Mouse (Mus musculus): Measurements from ENCODE around the gene Sec24b. TPM values are rescaled to one million over a fixed set of nuclear protein-coding genes. Genes with fewer than 3 reads are reported as not detected.

The Sec24b gene
- polyA plus RNA-seq, 1 experiment from 2014 or later: 35.6 TPM

DNA sequence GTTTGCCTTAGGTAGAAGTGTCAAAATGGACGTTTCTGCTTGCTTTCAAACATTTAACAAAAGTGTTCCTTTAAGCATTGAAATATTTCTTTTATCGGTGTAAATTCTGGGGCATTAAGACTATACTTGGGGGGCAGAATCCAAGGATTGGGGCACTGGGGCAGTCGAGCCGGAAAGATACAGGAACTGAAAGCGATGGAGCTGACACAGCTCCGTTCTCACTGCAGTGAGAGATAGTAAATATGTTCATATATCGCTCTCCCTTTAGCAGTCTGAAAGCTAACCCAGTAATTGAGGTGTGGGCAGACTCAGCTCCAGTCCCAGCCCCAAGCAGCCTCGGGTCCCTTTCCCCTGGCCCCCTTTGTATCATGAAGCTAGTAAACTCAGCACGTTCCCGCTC lies 92.3 kb downstream of the Sec24b start:
- Histone ChIP-seq H3K4me2 (replicated peaks) (peak overlapping the region; percentile 85), H3K27me3 (peaks cover 28% of the 10 kb centered on the region), H3K36me3 (no peaks in the 10 kb centered on the region), H3K27ac (replicated peaks) (no peak overlapping the region), H3K9ac (replicated peaks) (peak overlapping the region; percentile 51), H3K4me3 (peak overlapping the region; percentile 51), H3K9me3 (no peaks in the 10 kb centered on the region), H3K4me1 (peaks cover 19% of the 10 kb centered on the region)
- 33% methylated on average over 10 of the region's 10 CpGs for WGBS
- ATAC-seq (ENCODE audit: low FRiP score, low read depth): no peak

DNA sequence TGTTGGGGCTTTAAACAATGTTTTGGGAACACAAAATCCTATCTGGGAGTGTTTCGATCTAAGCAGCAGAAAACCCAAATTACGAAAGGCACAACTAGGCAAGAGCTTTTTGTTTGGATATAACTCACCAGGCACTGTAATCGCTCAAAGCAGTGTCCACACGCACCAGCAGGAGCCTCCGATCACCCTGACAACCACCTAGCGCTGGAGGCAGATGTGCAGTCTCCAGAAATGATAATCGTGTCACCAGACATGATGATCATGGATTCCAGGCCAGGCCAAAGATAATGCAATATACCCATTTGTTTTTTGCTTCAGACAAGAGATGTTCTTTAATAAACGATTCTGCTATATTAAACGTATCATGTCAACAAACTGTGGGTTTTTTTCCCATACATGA lies 93.5 kb downstream of the Sec24b start:
- no peak overlapping the region for H3K4me2 ChIP-seq (replicated peaks)
- WGBS: 78% methylated on average over 9 of the region's 9 CpGs

DNA sequence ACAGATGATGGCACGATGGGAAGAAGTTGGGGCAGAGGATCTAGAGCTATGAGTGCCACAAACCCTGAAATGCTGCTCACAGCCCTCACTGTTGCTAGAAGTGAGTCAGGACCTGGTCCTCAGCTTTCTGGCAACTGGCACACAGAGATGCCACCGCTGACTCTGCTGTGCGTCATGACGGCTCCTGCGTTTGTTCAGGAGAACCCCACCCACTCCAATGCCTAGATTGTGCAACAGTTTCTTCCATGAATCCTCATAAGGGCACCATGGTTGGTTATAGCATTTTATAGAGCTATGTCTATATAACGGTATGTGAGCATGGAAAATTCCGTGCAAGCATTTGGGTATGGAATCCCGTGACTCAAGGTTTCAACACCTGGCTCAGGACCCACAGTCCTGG lies 96.7 kb downstream of the Sec24b start:
- peaks cover 7% of the 10 kb centered on the region for H3K4me1 ChIP-seq
- no peak overlapping the region for H3K9ac ChIP-seq (replicated peaks)
- WGBS: 96% methylated on average over 8 of the region's 8 CpGs
- peaks cover 16% of the 10 kb centered on the region for H3K27me3 ChIP-seq
- H3K4me3 ChIP-seq: no peak overlapping the region
- H3K27ac ChIP-seq (replicated peaks): no peak overlapping the region
- H3K4me2 ChIP-seq (replicated peaks): no peak overlapping the region
- no peaks in the 10 kb centered on the region for H3K9me3 ChIP-seq
- H3K36me3 ChIP-seq: no peaks in the 10 kb centered on the region
- ATAC-seq (ENCODE audit: low FRiP score, low read depth): no peak

More for the DNA sequence above, 93.5 kb downstream of the Sec24b start:
- peaks cover 19% of the 10 kb centered on the region for H3K4me1 ChIP-seq
- no peak overlapping the region for H3K9ac ChIP-seq (replicated peaks)
- no peaks in the 10 kb centered on the region for H3K36me3 ChIP-seq
- H3K27me3 ChIP-seq: peaks cover 28% of the 10 kb centered on the region
- H3K9me3 ChIP-seq: no peaks in the 10 kb centered on the region
- ATAC-seq (ENCODE audit: low FRiP score, low read depth): no peak
- no peak overlapping the region for H3K27ac ChIP-seq (replicated peaks)
- no peak overlapping the region for H3K4me3 ChIP-seq

DNA sequence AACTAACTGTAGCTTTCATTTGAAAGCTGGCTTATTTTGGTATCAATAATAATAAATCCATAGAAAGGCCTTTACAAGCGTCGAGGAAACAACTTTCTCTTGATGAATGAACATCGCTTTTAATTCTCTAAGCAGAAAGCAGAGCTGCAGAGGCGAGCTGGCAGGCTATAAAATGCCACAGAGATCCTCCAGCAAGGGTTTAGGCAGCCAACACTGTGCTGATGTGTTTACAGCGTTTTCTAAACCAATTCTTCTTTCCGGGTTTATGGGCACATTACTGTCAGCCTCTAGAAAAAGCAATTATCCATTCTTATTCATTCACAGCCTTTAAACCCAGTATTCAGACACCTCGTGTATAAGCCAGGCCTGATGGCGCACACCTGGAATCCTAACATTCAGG lies 98.8 kb downstream of the Sec24b start:
- Histone ChIP-seq H3K27me3 (no peaks in the 10 kb centered on the region), H3K9ac (replicated peaks) (no peak overlapping the region), H3K9me3 (no peaks in the 10 kb centered on the region), H3K4me2 (replicated peaks) (no peak overlapping the region), H3K36me3 (no peaks in the 10 kb centered on the region), H3K4me3 (no peak overlapping the region), H3K4me1 (no peaks in the 10 kb centered on the region), H3K27ac (replicated peaks) (no peak overlapping the region)
- WGBS: 79% methylated on average over 8 of the region's 8 CpGs
- no peak for ATAC-seq (ENCODE audit: low FRiP score, low read depth)

DNA sequence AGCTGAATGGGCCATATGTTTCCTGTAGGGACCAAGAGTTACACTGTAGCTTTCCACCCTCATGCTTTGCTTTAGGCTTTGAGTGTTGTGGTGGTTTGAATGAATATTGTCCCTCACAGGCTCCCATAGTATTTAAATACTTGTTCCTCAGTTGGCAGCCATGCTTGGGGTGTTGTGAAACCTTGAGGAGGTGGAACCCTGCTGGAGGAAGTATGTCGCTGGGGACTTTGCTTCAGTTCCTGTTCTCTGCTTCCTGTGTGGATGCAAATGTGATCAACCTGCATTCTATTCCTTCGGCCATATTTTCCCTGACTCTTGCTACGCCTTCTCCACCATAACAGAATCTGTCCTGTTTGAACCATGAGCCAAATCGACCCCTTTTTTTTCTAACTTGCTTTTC lies 108.1 kb downstream of the Sec24b start:
- no peak overlapping the region for H3K4me2 ChIP-seq (replicated peaks)
- H3K36me3 ChIP-seq: no peaks in the 10 kb centered on the region
- no peaks in the 10 kb centered on the region for H3K27me3 ChIP-seq
- no peak overlapping the region for H3K27ac ChIP-seq (replicated peaks)
- WGBS: 89% methylated on average over 4 of the region's 4 CpGs
- H3K9me3 ChIP-seq: no peaks in the 10 kb centered on the region
- no peaks in the 10 kb centered on the region for H3K4me1 ChIP-seq
- H3K9ac ChIP-seq (replicated peaks): no peak overlapping the region
- ATAC-seq (ENCODE audit: low FRiP score, low read depth): no peak
- no peak overlapping the region for H3K4me3 ChIP-seq

DNA sequence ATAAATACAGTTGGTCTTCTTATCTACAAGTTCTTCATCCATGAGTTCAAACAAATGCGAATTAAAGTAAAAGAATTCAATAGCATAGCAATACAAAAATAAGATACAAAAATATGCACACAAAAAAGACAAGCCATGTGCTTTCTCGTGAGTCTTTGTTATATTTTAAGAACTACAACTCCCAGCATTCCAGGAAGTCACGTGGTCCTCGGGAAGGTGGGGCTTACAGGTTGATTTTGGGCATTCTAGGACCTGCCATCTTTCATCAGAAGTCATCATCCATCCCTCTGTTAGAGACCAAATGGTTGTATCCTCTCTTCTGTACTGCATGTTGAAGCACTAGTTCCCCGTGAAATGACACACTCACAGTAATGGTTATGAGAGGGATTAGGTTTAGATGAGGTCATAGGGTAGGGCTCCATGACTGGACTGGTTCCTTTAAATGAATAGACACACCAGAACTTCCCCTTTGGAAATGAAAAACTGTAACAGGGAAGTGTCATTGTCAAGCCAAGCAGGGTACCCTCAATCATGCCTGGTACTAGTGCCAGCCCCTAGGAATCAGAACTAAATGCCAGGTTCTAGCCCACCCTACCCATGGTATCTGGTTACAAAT lies 112.1 kb downstream of the Sec24b start:
- Histone ChIP-seq H3K9ac (replicated peaks) (no peak overlapping the region), H3K9me3 (no peaks in the 10 kb centered on the region), H3K4me3 (no peak overlapping the region), H3K4me2 (replicated peaks) (no peak overlapping the region), H3K27ac (replicated peaks) (no peak overlapping the region), H3K4me1 (no peaks in the 10 kb centered on the region), H3K27me3 (no peaks in the 10 kb centered on the region), H3K36me3 (no peaks in the 10 kb centered on the region)
- 86% methylated on average over 5 of the region's 5 CpGs for WGBS
- no peak for ATAC-seq (ENCODE audit: low FRiP score, low read depth)

DNA sequence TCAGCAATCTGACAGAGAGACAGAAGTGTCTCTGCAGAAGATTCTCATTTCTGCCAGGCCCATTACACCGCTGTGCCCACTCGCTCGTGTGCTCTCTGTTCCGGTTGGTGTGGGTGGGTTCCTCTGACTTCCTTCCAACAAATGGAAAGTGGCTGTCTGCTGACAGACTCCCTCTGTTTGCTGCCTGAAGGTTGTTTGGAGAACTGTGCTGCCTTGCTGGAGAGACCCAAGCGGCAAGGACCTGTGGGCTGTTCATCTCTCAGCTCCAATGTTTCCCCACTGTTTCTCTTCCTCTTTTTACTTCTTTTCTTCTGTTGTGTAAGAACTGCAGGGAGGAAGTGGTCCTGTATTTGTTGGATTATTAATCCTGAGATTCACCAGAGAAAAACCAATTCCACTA lies 113.0 kb downstream of the Sec24b start:
- no peak overlapping the region for H3K4me2 ChIP-seq (replicated peaks)
- no peaks in the 10 kb centered on the region for H3K4me1 ChIP-seq
- ATAC-seq (ENCODE audit: low FRiP score, low read depth): no peak
- no peaks in the 10 kb centered on the region for H3K27me3 ChIP-seq
- no peak overlapping the region for H3K9ac ChIP-seq (replicated peaks)
- no peaks in the 10 kb centered on the region for H3K36me3 ChIP-seq
- H3K9me3 ChIP-seq: no peaks in the 10 kb centered on the region
- H3K27ac ChIP-seq (replicated peaks): no peak overlapping the region
- H3K4me3 ChIP-seq: no peak overlapping the region
- 92% methylated on average over 5 of the region's 5 CpGs for WGBS

DNA sequence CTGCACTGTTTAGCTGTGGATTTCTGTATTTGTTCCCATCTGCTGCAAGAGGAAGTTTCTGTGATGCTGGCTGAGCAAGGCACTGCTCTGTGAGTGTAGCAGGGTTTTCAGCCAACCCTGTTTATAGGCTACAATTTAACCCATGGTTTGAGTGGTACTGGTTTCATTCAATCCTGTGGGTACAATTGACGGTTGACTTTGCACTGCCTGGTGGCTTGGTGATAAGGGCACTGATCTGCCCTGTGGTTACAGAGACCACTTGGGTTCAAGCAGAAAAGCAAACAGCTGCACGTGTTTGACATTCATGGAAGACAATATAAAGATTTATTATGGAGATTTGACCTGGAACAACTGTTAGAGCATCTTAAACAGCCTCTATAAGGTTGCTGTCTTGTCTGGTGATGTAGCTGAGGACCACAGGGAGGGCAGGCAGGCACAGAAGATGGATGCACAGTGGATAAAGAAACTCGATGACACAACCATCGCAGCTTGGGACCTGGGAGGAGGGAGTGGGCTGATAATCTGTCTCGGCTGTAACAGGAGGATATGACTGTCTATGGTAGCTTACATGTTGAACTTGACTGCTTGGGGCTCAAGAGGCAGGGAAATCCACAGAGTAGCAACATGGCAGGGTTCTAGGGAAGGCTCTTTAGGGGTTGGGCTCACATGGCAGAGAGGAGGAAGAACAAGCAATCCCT lies 115.0 kb downstream of the Sec24b start:
- Histone ChIP-seq H3K36me3 (no peaks in the 10 kb centered on the region), H3K4me2 (replicated peaks) (no peak overlapping the region), H3K9ac (replicated peaks) (no peak overlapping the region), H3K4me1 (no peaks in the 10 kb centered on the region), H3K27ac (replicated peaks) (no peak overlapping the region), H3K4me3 (no peak overlapping the region), H3K27me3 (no peaks in the 10 kb centered on the region), H3K9me3 (no peaks in the 10 kb centered on the region)
- 78% methylated on average over 5 of the region's 5 CpGs for WGBS
- no peak for ATAC-seq (ENCODE audit: low FRiP score, low read depth)

DNA sequence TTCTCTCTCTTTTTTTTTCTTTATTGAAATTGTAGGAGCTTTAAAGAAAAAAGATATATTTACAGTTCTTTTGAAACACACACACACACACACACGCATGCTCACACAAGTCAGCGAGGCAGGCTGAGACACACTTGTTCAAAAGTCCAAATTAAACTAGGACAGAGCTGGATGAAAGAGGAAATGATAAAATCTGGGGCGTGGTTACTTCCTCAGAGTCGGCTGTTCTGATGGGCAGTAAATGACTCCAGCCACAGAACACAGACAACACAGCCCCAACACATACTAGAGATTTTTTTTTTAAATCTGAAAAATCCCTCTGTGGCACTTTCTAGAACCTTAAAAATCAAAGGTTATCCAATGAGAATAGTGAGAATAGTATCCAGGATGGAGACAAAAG lies 117.5 kb downstream of the Sec24b start:
- Histone ChIP-seq H3K4me3 (no peak overlapping the region), H3K27ac (replicated peaks) (no peak overlapping the region), H3K4me1 (no peaks in the 10 kb centered on the region), H3K9me3 (no peaks in the 10 kb centered on the region), H3K36me3 (no peaks in the 10 kb centered on the region), H3K9ac (replicated peaks) (no peak overlapping the region), H3K4me2 (replicated peaks) (no peak overlapping the region), H3K27me3 (no peaks in the 10 kb centered on the region)
- no peak for ATAC-seq (ENCODE audit: low FRiP score, low read depth)
- 86% methylated on average over 4 of the region's 4 CpGs for WGBS

DNA sequence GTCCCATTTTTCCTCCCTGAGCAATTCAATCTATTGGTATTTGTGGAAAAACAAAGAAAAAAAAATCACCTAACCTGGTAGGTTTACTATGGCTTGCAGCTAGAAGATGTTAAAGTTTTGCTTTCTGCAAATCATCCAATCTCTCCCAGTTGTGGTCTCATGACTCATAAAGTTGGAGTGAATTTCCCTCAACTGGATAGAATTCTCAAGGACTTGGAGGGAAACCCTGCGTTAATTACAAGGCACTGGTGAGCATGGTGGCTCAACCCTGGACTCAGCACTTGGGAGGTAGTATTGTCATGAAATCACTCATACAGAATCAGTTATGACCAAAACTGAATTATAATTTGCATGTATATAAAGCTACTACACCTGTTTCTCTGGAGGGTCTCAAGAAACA lies 120.1 kb downstream of the Sec24b start:
- WGBS: 90% methylated on average over 1 of the region's 1 CpGs
- H3K9ac ChIP-seq (replicated peaks): no peak overlapping the region
- no peaks in the 10 kb centered on the region for H3K27me3 ChIP-seq
- H3K4me3 ChIP-seq: no peak overlapping the region
- no peak overlapping the region for H3K4me2 ChIP-seq (replicated peaks)
- no peaks in the 10 kb centered on the region for H3K36me3 ChIP-seq
- no peak overlapping the region for H3K27ac ChIP-seq (replicated peaks)
- no peak for ATAC-seq (ENCODE audit: low FRiP score, low read depth)
- peaks cover 3% of the 10 kb centered on the region; the same call in 1 of the 2 replicates for H3K4me1 ChIP-seq
- H3K9me3 ChIP-seq: no peaks in the 10 kb centered on the region

DNA sequence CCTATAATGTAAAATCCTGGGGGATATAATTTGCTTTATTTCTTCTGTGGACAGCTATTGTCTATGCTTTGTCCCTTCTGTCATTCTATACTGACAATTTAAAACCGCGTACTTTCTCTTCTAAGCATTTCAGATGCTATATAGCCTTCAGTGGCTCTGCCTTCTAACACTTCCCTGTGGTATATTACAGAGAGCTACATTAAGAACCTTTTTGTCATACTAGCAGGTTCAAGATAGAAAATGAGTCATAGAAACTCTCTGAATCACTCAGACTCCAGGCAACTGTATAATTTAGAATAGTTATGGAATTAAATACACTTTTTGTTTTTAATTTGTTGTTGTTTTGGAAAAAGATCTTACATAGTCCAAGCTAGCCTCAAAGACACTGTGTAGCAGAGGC lies 120.6 kb downstream of the Sec24b start:
- no peak overlapping the region for H3K4me2 ChIP-seq (replicated peaks)
- H3K27ac ChIP-seq (replicated peaks): no peak overlapping the region
- WGBS: 95% methylated on average over 2 of the region's 2 CpGs
- H3K4me1 ChIP-seq: peaks cover 3% of the 10 kb centered on the region; the same call in 1 of the 2 replicates
- ATAC-seq (ENCODE audit: low FRiP score, low read depth): no peak
- H3K9me3 ChIP-seq: no peaks in the 10 kb centered on the region
- H3K36me3 ChIP-seq: no peaks in the 10 kb centered on the region
- H3K4me3 ChIP-seq: no peak overlapping the region
- H3K9ac ChIP-seq (replicated peaks): no peak overlapping the region
- H3K27me3 ChIP-seq: no peaks in the 10 kb centered on the region

DNA sequence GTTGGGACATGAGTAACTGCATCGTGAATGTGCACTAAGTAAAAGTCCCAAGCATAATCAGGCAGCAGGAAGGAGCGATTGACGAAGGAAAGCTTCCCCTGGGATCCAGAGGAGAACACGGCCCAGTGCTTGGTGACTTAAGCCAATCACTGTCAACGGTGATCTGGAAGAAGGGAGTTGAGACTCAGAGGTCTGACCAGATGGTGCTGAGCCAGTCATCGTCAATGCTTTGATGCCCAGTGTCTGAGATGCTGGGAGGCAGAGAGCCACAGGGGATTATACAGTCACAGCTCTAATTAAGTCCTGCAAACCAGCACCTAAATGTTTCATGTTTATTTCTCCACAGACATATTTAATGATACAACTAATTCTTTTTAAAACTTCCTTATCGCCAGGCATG lies 122.3 kb downstream of the Sec24b start:
- Histone ChIP-seq H3K27ac (replicated peaks) (no peak overlapping the region), H3K4me3 (no peak overlapping the region), H3K4me2 (replicated peaks) (no peak overlapping the region), H3K36me3 (no peaks in the 10 kb centered on the region), H3K9ac (replicated peaks) (no peak overlapping the region), H3K4me1 (peaks cover 3% of the 10 kb centered on the region; the same call in 1 of the 2 replicates), H3K9me3 (no peaks in the 10 kb centered on the region), H3K27me3 (no peaks in the 10 kb centered on the region)
- WGBS: 57% methylated on average over 7 of the region's 7 CpGs
- ATAC-seq (ENCODE audit: low FRiP score, low read depth): peak; percentile 62; the same call in 1 of the 2 replicates

Data from midbrain, embryonic 12.5 days (tissue).